ENCODE assay signal across 19 mouse cellular contexts in genomic region chr11:54195954-54196353, GRCm38 (mm10). TPM values are rescaled to one million over a fixed set of nuclear protein-coding genes. Genes with fewer than 3 reads are reported as not detected.
DNase-seq lines count a peak whose midpoint lies in the region; ATAC-seq lines count a peak whose summit lies in the region.
"Had no signal": no experiment of that assay in that cellular context is flagged by ENCODE, and none has a peak within 500 bp of the region (broad histone marks: within the 10 kb centered on the region; RNA-seq: fewer than 3 reads in every experiment).

No protein-coding gene starts in this region.

- no peak for ATAC-seq in forebrain, embryonic 12.5 days (ENCODE audit: low FRiP score)
- ATAC-seq in forebrain, embryonic 11.5 days (replicated peaks; ENCODE audit: low FRiP score): no peak

- 0 out of 2 replicates have a peak overlapping the region, but pooled peaks have one; percentile 6 for H3K27ac ChIP-seq in forebrain, embryonic 12.5 days
- no peak overlapping the region for H3K27ac ChIP-seq in forebrain, embryonic 11.5 days (ENCODE audit: low read depth, low read length)
- H3K27ac ChIP-seq: heart, embryonic 10.5 days had no signal

- H3K27me3 ChIP-seq in forebrain, embryonic 12.5 days: no peaks in the 10 kb centered on the region
- H3K27me3 ChIP-seq in forebrain, embryonic 11.5 days (ENCODE audit: control insufficient read depth, insufficient read depth, low read length): no peaks in the 10 kb centered on the region

- H3K4me3 ChIP-seq in forebrain, embryonic 12.5 days (replicated peaks): no peak overlapping the region
- H3K4me3 ChIP-seq in forebrain, embryonic 11.5 days (ENCODE audit: low read depth, low read length): no peak overlapping the region
- H3K4me3 ChIP-seq: heart, embryonic 10.5 days had no signal

- no peak overlapping the region for H3K4me2 ChIP-seq in forebrain, embryonic 12.5 days
- no peak overlapping the region for H3K4me2 ChIP-seq in forebrain, embryonic 11.5 days (ENCODE audit: low read depth, low read length, severe bottlenecking)

- no peak for DNase-seq in forebrain, embryonic 11.5 days (ENCODE audit: low spot score)
- DNase-seq in left cerebral cortex, adult 18-20 months (ENCODE audit: low spot score in 2 of 2): peak; percentile 31 to 37
- DNase-seq in left cerebral cortex, adult 11 months (ENCODE audit: low spot score): no peak
- DNase-seq in cerebellum, postnatal 10 days: peak; percentile 67 to 68
- peak; percentile 8 to 19 for DNase-seq in left cerebral cortex, postnatal 36 days (ENCODE audit: low spot score in 2 of 2)
- DNase-seq in thymus, postnatal 0 days (ENCODE audit: low spot score): no peak
- no peak for DNase-seq in kidney, postnatal 36 days
- DNase-seq: adrenal gland, postnatal 10 days; kidney, adult 8-10 months; thymus, postnatal 14 days had no signal

- 56% methylated on average over 5 of the region's 5 CpGs for WGBS in forebrain, embryonic 12.5 days
- WGBS in forebrain, embryonic 11.5 days: 57% methylated on average over 5 of the region's 5 CpGs

- H3K36me3 ChIP-seq in forebrain, embryonic 12.5 days (replicated peaks): no peaks in the 10 kb centered on the region
- H3K36me3 ChIP-seq in forebrain, embryonic 11.5 days (ENCODE audit: control insufficient read depth, insufficient read depth, low read length): no peaks in the 10 kb centered on the region
- H3K36me3 ChIP-seq: heart, embryonic 10.5 days had no signal

- 0 out of 2 replicates have a peak, but pooled peaks cover 2% of the 10 kb centered on the region for H3K4me1 ChIP-seq in forebrain, embryonic 12.5 days
- H3K4me1 ChIP-seq in forebrain, embryonic 11.5 days (replicated peaks; ENCODE audit: control insufficient read depth, insufficient read depth, low read length): no peaks in the 10 kb centered on the region
- H3K4me1 ChIP-seq: heart, embryonic 10.5 days had no signal

- 0 out of 2 replicates have a peak, but pooled peaks cover 4% of the 10 kb centered on the region for H3K9me3 ChIP-seq in forebrain, embryonic 12.5 days
- no peaks in the 10 kb centered on the region; the same call in 1 of the 2 replicates for H3K9me3 ChIP-seq in forebrain, embryonic 11.5 days (ENCODE audit: control insufficient read depth, low read length)
- H3K9me3 ChIP-seq: heart, embryonic 10.5 days had no signal

- no peak overlapping the region for H3K9ac ChIP-seq in forebrain, embryonic 12.5 days
- H3K9ac ChIP-seq in forebrain, embryonic 11.5 days (ENCODE audit: low read length): no peak overlapping the region

- intact Hi-C loops in left cerebral cortex, postnatal 36 days (cut with DNase I): no loop called here

RNA-seq across cellular contexts. Expression of gene Csf2, which starts 53.5 kb away (rescaled TPM):
- not detected in 2 replicates for polyA plus RNA-seq in forebrain, embryonic 12.5 days (2016; fragmentation: Nextera tagmentation; extraction: Ambion mirVana)
- polyA plus RNA-seq in forebrain, embryonic 11.5 days (2014; fragmentation: Nextera tagmentation; extraction: Ambion mirVana): not detected in 2 replicates
- not detected for total RNA-seq in left cerebral cortex, adult 18-20 months (2021)
- not detected for total RNA-seq in left cerebral cortex, postnatal 36 days (2021)
- 1.1 and 1.3 TPM in 2 replicates for polyA plus RNA-seq in thymus, postnatal 0 days (2015; fragmentation: Nextera tagmentation; extraction: Ambion mirVana)
- total RNA-seq: adrenal gland, postnatal 10 days; common myeloid progenitor, adult 5-6 weeks; gastrocnemius, adult 18-20 months; hematopoietic stem cell, adult 5-6 weeks; layer of hippocampus, postnatal 14 days; liver, adult 2 months; megakaryocyte-erythroid progenitor cell, adult 5-6 weeks had no signal
- polyA plus RNA-seq: embryonic facial prominence, embryonic 14.5 days; heart, embryonic 10.5 days; liver, adult 2 months had no signal

Comparison
In these comparisons a context has a peak if more than half of its experiments do, and no peak if none do; other contexts are left out.
1. DNase-seq: peak in left cerebral cortex, adult 18-20 months (2 of 2), cerebellum, postnatal 10 days (2 of 2) and left cerebral cortex, postnatal 36 days (2 of 2); none in forebrain, embryonic 11.5 days (single experiment), left cerebral cortex, adult 11 months (single experiment), thymus, postnatal 0 days (single experiment) and kidney, postnatal 36 days (0 of 2).